Mouse (Mus musculus): ENCODE data around the gene Rnf214. TPM values are rescaled to one million over a fixed set of nuclear protein-coding genes. Genes with fewer than 3 reads are reported as not detected.

Rnf214 gene
- polyA plus RNA-seq, 1 experiment, result 30.5 TPM

- H3K4me3 ChIP-seq (ENCODE audit: insufficient read depth, low read length), result peak within 1 kb of the TSS; percentile 95
- TF ChIP-seq CTCF (IDR thresholded peaks at IDR 0.05; ENCODE audit: low read depth, low read length) (no peak), POLR2A (IDR thresholded peaks at IDR 0.05; ENCODE audit: borderline replicate concordance, low read depth, low read length) (no peak)
- peaks cover 4% of the 10 kb centered on the region for H3K4me1 ChIP-seq (ENCODE audit: control insufficient read depth, insufficient read depth, low read length)
- H3K27ac ChIP-seq (ENCODE audit: insufficient read depth, low read depth, low read length), result peak within 1 kb of the TSS; percentile 32; the same call in 1 of the 2 replicates
Observed at GRCm38 (mm10) chr9:45828291-45828963, 78.3 kb downstream of the Rnf214 start, which contains the start of gene Cep164. TSS of gene Cep164 (minus strand) at chr9:45828691.

- TF ChIP-seq CTCF (IDR thresholded peaks at IDR 0.05; ENCODE audit: low read depth, low read length) (no peak), POLR2A (IDR thresholded peaks at IDR 0.05; ENCODE audit: borderline replicate concordance, low read depth, low read length) (no peak)
- Histone ChIP-seq H3K4me1 (ENCODE audit: control insufficient read depth, insufficient read depth, low read length) (peaks cover 4% of the 10 kb centered on the region), H3K4me3 (ENCODE audit: insufficient read depth, low read length) (peak overlapping the region; percentile 95), H3K27ac (ENCODE audit: insufficient read depth, low read depth, low read length) (peak overlapping the region; percentile 32; the same call in 1 of the 2 replicates)
Observed at GRCm38 (mm10) chr9:45827663-45828290, 78.9 kb downstream of the Rnf214 start.

- H3K27ac ChIP-seq (ENCODE audit: insufficient read depth, low read depth, low read length), result no peak overlapping the region
Observed at GRCm38 (mm10) chr9:45818406-45819011, 88.2 kb downstream of the Rnf214 start.

GRCm38 (mm10) chr9:45815525-45815924, 91.2 kb downstream of the Rnf214 start:
- Histone ChIP-seq H3K27ac (ENCODE audit: insufficient read depth, low read depth, low read length) (no peak overlapping the region), H3K4me1 (ENCODE audit: control insufficient read depth, insufficient read depth, low read length) (no peaks in the 10 kb centered on the region)
- TF ChIP-seq POLR2A (IDR thresholded peaks at IDR 0.05; ENCODE audit: borderline replicate concordance, low read depth, low read length) (no peak), CTCF (IDR thresholded peaks at IDR 0.05; ENCODE audit: low read depth, low read length) (no peak)

More at GRCm38 (mm10) chr9:45818406-45819011, 88.2 kb downstream of the Rnf214 start:
- Histone ChIP-seq H3K4me3 (ENCODE audit: insufficient read depth, low read length) (no peak overlapping the region), H3K4me1 (ENCODE audit: control insufficient read depth, insufficient read depth, low read length) (no peaks in the 10 kb centered on the region)
- TF ChIP-seq POLR2A (IDR thresholded peaks at IDR 0.05; ENCODE audit: borderline replicate concordance, low read depth, low read length) (no peak), CTCF (IDR thresholded peaks at IDR 0.05; ENCODE audit: low read depth, low read length) (no peak)

GRCm38 (mm10) chr9:45815113-45815512, 91.6 kb downstream of the Rnf214 start:
- no peak overlapping the region for H3K27ac ChIP-seq (ENCODE audit: insufficient read depth, low read depth, low read length)
- TF ChIP-seq CTCF (IDR thresholded peaks at IDR 0.05; ENCODE audit: low read depth, low read length), result no peak
- TF ChIP-seq POLR2A (IDR thresholded peaks at IDR 0.05; ENCODE audit: borderline replicate concordance, low read depth, low read length), result no peak
- no peak overlapping the region for H3K4me3 ChIP-seq (ENCODE audit: insufficient read depth, low read length)
- no peaks in the 10 kb centered on the region for H3K4me1 ChIP-seq (ENCODE audit: control insufficient read depth, insufficient read depth, low read length)

More at GRCm38 (mm10) chr9:45815525-45815924, 91.2 kb downstream of the Rnf214 start:
- no peak overlapping the region for H3K4me3 ChIP-seq (ENCODE audit: insufficient read depth, low read length)

Other genes starting within 250 kb of the Rnf214 start
- gene Cep164, start 78.2 kb downstream of the Rnf214 start, polyA plus RNA-seq (2012; ENCODE audit: insufficient read depth, insufficient read length, missing spikeins), result 17.0 and 17.9 TPM in 2 replicates
- gene Bace1, start 68.3 kb downstream of the Rnf214 start, polyA plus RNA-seq (2012; ENCODE audit: insufficient read depth, insufficient read length, missing spikeins), result 0.93 and 2.0 TPM in 2 replicates
- gene Pcsk7, start 414 bp downstream of the Rnf214 start, polyA plus RNA-seq (2012; ENCODE audit: insufficient read depth, insufficient read length, missing spikeins), result 22.3 and 27.6 TPM in 2 replicates
- gene Tagln, start 29.1 kb upstream of the Rnf214 start, polyA plus RNA-seq (2012; ENCODE audit: insufficient read depth, insufficient read length, missing spikeins), result 7.1 and 9.9 TPM in 2 replicates
- 110 and 122 TPM in 2 replicates for gene Sidt2, start 48.3 kb upstream of the Rnf214 start, polyA plus RNA-seq (2012; ENCODE audit: insufficient read depth, insufficient read length, missing spikeins)
- gene Pafah1b2, start 105.8 kb upstream of the Rnf214 start, polyA plus RNA-seq (2012; ENCODE audit: insufficient read depth, insufficient read length, missing spikeins), result 41.0 and 44.9 TPM in 2 replicates
- 23.4 and 24.4 TPM in 2 replicates for gene Sik3, start 105.9 kb upstream of the Rnf214 start, polyA plus RNA-seq (2012; ENCODE audit: insufficient read depth, insufficient read length, missing spikeins)

All from bone marrow macrophage, adult 2 months (primary cell).